Mouse (Mus musculus): ENCODE results near the gene Gucd1.
"Not testable (repeated sequence)": the region's sequence is repeated elsewhere in the genome, so short reads cannot be mapped to it uniquely, and the experiment has no call there.

The Gucd1 gene

GRCm38 (mm10) chr10:75365231-75365633 lies 152.5 kb downstream of the Gucd1 start:
- peak; percentile 36 for DNase-seq (ENCODE audit: low spot score)

GRCm38 (mm10) chr10:75364796-75365195 lies 153.0 kb downstream of the Gucd1 start:
- no peak for DNase-seq (ENCODE audit: low spot score)

GRCm38 (mm10) chr10:75364214-75364690 lies 153.5 kb downstream of the Gucd1 start:
- DNase-seq (ENCODE audit: low spot score): peak; percentile 26

GRCm38 (mm10) chr10:75355341-75355740 lies 162.4 kb downstream of the Gucd1 start:
- no peak for DNase-seq (ENCODE audit: low spot score)

GRCm38 (mm10) chr10:75353838-75354241 lies 163.9 kb downstream of the Gucd1 start:
- not testable (repeated sequence) for DNase-seq (ENCODE audit: low spot score)

- DNase-seq (ENCODE audit: low spot score): no peak
Measured at GRCm38 (mm10) chr10:75352541-75352940, 165.2 kb downstream of the Gucd1 start.

- DNase-seq (ENCODE audit: low spot score): no peak
Measured at GRCm38 (mm10) chr10:75350564-75350963, 167.2 kb downstream of the Gucd1 start.

GRCm38 (mm10) chr10:75345265-75345664 lies 172.5 kb downstream of the Gucd1 start:
- no peak for DNase-seq (ENCODE audit: low spot score)

- DNase-seq (ENCODE audit: low spot score): not testable (repeated sequence)
Measured at GRCm38 (mm10) chr10:75344563-75344962, 173.2 kb downstream of the Gucd1 start.

GRCm38 (mm10) chr10:75341936-75342335 lies 175.8 kb downstream of the Gucd1 start:
- DNase-seq (ENCODE audit: low spot score): no peak

- no peak for DNase-seq (ENCODE audit: low spot score)
Measured at GRCm38 (mm10) chr10:75339377-75339776, 178.4 kb downstream of the Gucd1 start.

GRCm38 (mm10) chr10:75338852-75339251 lies 178.9 kb downstream of the Gucd1 start:
- no peak for DNase-seq (ENCODE audit: low spot score)

GRCm38 (mm10) chr10:75337231-75337630 lies 180.5 kb downstream of the Gucd1 start:
- DNase-seq (ENCODE audit: low spot score): no peak

GRCm38 (mm10) chr10:75335075-75335474 lies 182.7 kb downstream of the Gucd1 start:
- DNase-seq (ENCODE audit: low spot score): no peak

GRCm38 (mm10) chr10:75334175-75334574 lies 183.6 kb downstream of the Gucd1 start:
- DNase-seq (ENCODE audit: low spot score): no peak

GRCm38 (mm10) chr10:75333176-75333776 lies 184.5 kb downstream of the Gucd1 start:
- no peak for DNase-seq (ENCODE audit: low spot score)

GRCm38 (mm10) chr10:75332268-75332667 lies 185.5 kb downstream of the Gucd1 start:
- no peak for DNase-seq (ENCODE audit: low spot score)

GRCm38 (mm10) chr10:75328201-75328704 lies 189.5 kb downstream of the Gucd1 start:
- no peak for DNase-seq (ENCODE audit: low spot score)

- DNase-seq (ENCODE audit: low spot score): no peak
Measured at GRCm38 (mm10) chr10:75327081-75327480, 190.7 kb downstream of the Gucd1 start.

- no peak for DNase-seq (ENCODE audit: low spot score)
Measured at GRCm38 (mm10) chr10:75326553-75326952, 191.2 kb downstream of the Gucd1 start.

- DNase-seq (ENCODE audit: low spot score): no peak
Measured at GRCm38 (mm10) chr10:75325821-75326220, 192.0 kb downstream of the Gucd1 start.

GRCm38 (mm10) chr10:75324391-75324790 lies 193.4 kb downstream of the Gucd1 start:
- DNase-seq (ENCODE audit: low spot score): no peak

- no peak for DNase-seq (ENCODE audit: low spot score)
Measured at GRCm38 (mm10) chr10:75323986-75324385, 193.8 kb downstream of the Gucd1 start.

- DNase-seq (ENCODE audit: low spot score): no peak
Measured at GRCm38 (mm10) chr10:75322966-75323365, 194.8 kb downstream of the Gucd1 start.
